Mouse (Mus musculus): Measurements from ENCODE around the gene Serpina1e. TPM values are rescaled to one million over a fixed set of nuclear protein-coding genes. Genes with fewer than 3 reads are reported as not detected.
A peak's percentile ranks its signal among the peaks of the same experiment; 100 is the strongest.

Gene Serpina1e
- polyA plus RNA-seq, 1 experiment from 2014 or later: not detected

- no peak overlapping the region for H3K27ac ChIP-seq (replicated peaks; ENCODE audit: low read depth, low read length)
- WGBS: 55% methylated on average over 7 of the region's 7 CpGs
- DNase-seq (ENCODE audit: low spot score) (no peak), ATAC-seq (ENCODE audit: low read depth) (no peak)
- no peaks in the 10 kb centered on the region for H3K4me1 ChIP-seq (ENCODE audit: control insufficient read depth, insufficient read depth, low read length)
- H3K4me2 ChIP-seq (ENCODE audit: low read depth, low read length): no peak overlapping the region
- H3K27me3 ChIP-seq (replicated peaks; ENCODE audit: control insufficient read depth, insufficient read depth, low read length): no peaks in the 10 kb centered on the region
- H3K9me3 ChIP-seq (ENCODE audit: control insufficient read depth, low read length): no peaks in the 10 kb centered on the region
- no peaks in the 10 kb centered on the region for H3K36me3 ChIP-seq (ENCODE audit: control insufficient read depth, insufficient read depth, low read length)
- H3K4me3 ChIP-seq (ENCODE audit: low read depth, low read length): no peak overlapping the region
- H3K9ac ChIP-seq (ENCODE audit: low read depth, low read length): no peak overlapping the region
Observed at GRCm38 (mm10) chr12:103992945-103993344, 34.2 kb upstream of the Serpina1e start.

GRCm38 (mm10) chr12:103989857-103990256 is 31.1 kb upstream of the Serpina1e start, which contains the start of gene Serpina11:
TSS of gene Serpina11 (minus strand) at chr12:103989957.
- no peak within 1 kb of the TSS for H3K4me3 ChIP-seq (ENCODE audit: low read depth, low read length)
- H3K9me3 ChIP-seq (ENCODE audit: control insufficient read depth, low read length): no peaks in the 10 kb centered on the region
- no peaks in the 10 kb centered on the region for H3K36me3 ChIP-seq (ENCODE audit: control insufficient read depth, insufficient read depth, low read length)
- no peak within 1 kb of the TSS for H3K27ac ChIP-seq (replicated peaks; ENCODE audit: low read depth, low read length)
- H3K4me2 ChIP-seq (ENCODE audit: low read depth, low read length): no peak within 1 kb of the TSS
- ATAC-seq (ENCODE audit: low read depth): no peak
- no peak for DNase-seq (ENCODE audit: low spot score)
- H3K27me3 ChIP-seq (replicated peaks; ENCODE audit: control insufficient read depth, insufficient read depth, low read length): no peaks in the 10 kb centered on the region
- H3K4me1 ChIP-seq (ENCODE audit: control insufficient read depth, insufficient read depth, low read length): no peaks in the 10 kb centered on the region
- H3K9ac ChIP-seq (ENCODE audit: low read depth, low read length): no peak within 1 kb of the TSS
- 93% methylated on average over 6 of the region's 6 CpGs for WGBS

DNA sequence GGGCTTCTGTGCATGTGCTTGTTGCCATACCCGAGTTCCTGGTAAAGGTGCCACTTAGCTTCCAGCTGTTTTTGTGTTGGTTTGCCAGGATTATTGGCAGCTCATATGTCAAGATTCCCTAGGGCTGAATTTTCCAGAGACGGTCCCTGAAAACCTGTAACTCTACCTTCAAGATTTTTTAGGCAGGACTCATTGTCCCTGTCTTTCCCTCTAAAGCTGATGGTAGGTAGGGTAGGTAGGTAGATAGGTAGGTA is 30.7 kb upstream of the Serpina1e start:
- no peaks in the 10 kb centered on the region for H3K27me3 ChIP-seq (replicated peaks; ENCODE audit: control insufficient read depth, insufficient read depth, low read length)
- no peak for ATAC-seq (ENCODE audit: low read depth)
- 44% methylated on average over 2 of the region's 2 CpGs for WGBS
- H3K4me2 ChIP-seq (ENCODE audit: low read depth, low read length): no peak overlapping the region
- H3K36me3 ChIP-seq (ENCODE audit: control insufficient read depth, insufficient read depth, low read length): no peaks in the 10 kb centered on the region
- no peak for DNase-seq (ENCODE audit: low spot score)
- H3K9ac ChIP-seq (ENCODE audit: low read depth, low read length): no peak overlapping the region
- H3K4me3 ChIP-seq (ENCODE audit: low read depth, low read length): no peak overlapping the region
- no peak overlapping the region for H3K27ac ChIP-seq (replicated peaks; ENCODE audit: low read depth, low read length)
- no peaks in the 10 kb centered on the region for H3K4me1 ChIP-seq (ENCODE audit: control insufficient read depth, insufficient read depth, low read length)
- no peaks in the 10 kb centered on the region for H3K9me3 ChIP-seq (ENCODE audit: control insufficient read depth, low read length)

- H3K27ac ChIP-seq (replicated peaks; ENCODE audit: low read depth, low read length): no peak overlapping the region
- H3K9ac ChIP-seq (ENCODE audit: low read depth, low read length): no peak overlapping the region
- H3K4me3 ChIP-seq (ENCODE audit: low read depth, low read length): no peak overlapping the region
- no peak for ATAC-seq (ENCODE audit: low read depth)
- no peaks in the 10 kb centered on the region for H3K36me3 ChIP-seq (ENCODE audit: control insufficient read depth, insufficient read depth, low read length)
- no peak for DNase-seq (ENCODE audit: low spot score)
- no peaks in the 10 kb centered on the region for H3K27me3 ChIP-seq (replicated peaks; ENCODE audit: control insufficient read depth, insufficient read depth, low read length)
- H3K4me1 ChIP-seq (ENCODE audit: control insufficient read depth, insufficient read depth, low read length): no peaks in the 10 kb centered on the region
- no peak overlapping the region for H3K4me2 ChIP-seq (ENCODE audit: low read depth, low read length)
- no peaks in the 10 kb centered on the region for H3K9me3 ChIP-seq (ENCODE audit: control insufficient read depth, low read length)
- WGBS: 44% methylated on average over 14 of the region's 14 CpGs
Observed at GRCm38 (mm10) chr12:103988754-103989513, 30.2 kb upstream of the Serpina1e start.

DNA sequence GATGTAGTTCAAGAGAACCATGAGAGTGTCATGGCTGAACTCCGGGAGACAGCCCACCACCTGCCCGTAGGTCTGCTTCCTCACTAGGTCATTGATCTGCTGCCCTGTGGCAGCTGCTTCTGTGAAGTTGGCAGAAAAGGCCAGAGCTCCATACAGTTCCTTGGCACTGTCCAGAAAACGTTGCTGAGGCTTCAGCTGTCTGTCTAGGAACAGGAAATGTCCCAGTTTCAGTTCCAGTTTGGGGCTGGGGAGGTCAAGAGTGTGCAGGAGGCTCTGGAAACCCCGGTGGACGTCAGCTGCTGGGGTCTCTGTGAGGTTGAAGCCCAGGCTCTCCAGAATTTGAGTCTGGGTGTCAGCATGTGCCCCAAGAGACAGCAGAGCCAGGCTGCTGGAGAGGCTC is 27.1 kb upstream of the Serpina1e start:
- ATAC-seq (ENCODE audit: low read depth) (no peak), DNase-seq (ENCODE audit: low spot score) (no peak)
- Histone ChIP-seq H3K27ac (replicated peaks; ENCODE audit: low read depth, low read length) (no peak overlapping the region), H3K4me2 (ENCODE audit: low read depth, low read length) (no peak overlapping the region), H3K4me3 (ENCODE audit: low read depth, low read length) (no peak overlapping the region), H3K9me3 (ENCODE audit: control insufficient read depth, low read length) (no peaks in the 10 kb centered on the region), H3K4me1 (ENCODE audit: control insufficient read depth, insufficient read depth, low read length) (no peaks in the 10 kb centered on the region), H3K36me3 (ENCODE audit: control insufficient read depth, insufficient read depth, low read length) (no peaks in the 10 kb centered on the region), H3K9ac (ENCODE audit: low read depth, low read length) (no peak overlapping the region), H3K27me3 (replicated peaks; ENCODE audit: control insufficient read depth, insufficient read depth, low read length) (no peaks in the 10 kb centered on the region)
- 69% methylated on average over 5 of the region's 5 CpGs for WGBS

- no peaks in the 10 kb centered on the region for H3K36me3 ChIP-seq (ENCODE audit: control insufficient read depth, insufficient read depth, low read length)
- WGBS: 59% methylated on average over 4 of the region's 4 CpGs
- no peak overlapping the region for H3K9ac ChIP-seq (ENCODE audit: low read depth, low read length)
- no peak for ATAC-seq (ENCODE audit: low read depth)
- DNase-seq (ENCODE audit: low spot score): peak; percentile 51
- H3K27ac ChIP-seq (replicated peaks; ENCODE audit: low read depth, low read length): no peak overlapping the region
- no peak overlapping the region for H3K4me3 ChIP-seq (ENCODE audit: low read depth, low read length)
- H3K27me3 ChIP-seq (replicated peaks; ENCODE audit: control insufficient read depth, insufficient read depth, low read length): no peaks in the 10 kb centered on the region
- no peaks in the 10 kb centered on the region for H3K4me1 ChIP-seq (ENCODE audit: control insufficient read depth, insufficient read depth, low read length)
- no peaks in the 10 kb centered on the region for H3K9me3 ChIP-seq (ENCODE audit: control insufficient read depth, low read length)
- no peak overlapping the region for H3K4me2 ChIP-seq (ENCODE audit: low read depth, low read length)
Observed at GRCm38 (mm10) chr12:103984935-103985334, 26.2 kb upstream of the Serpina1e start.

- ATAC-seq (ENCODE audit: low read depth) (no peak), DNase-seq (ENCODE audit: low spot score) (no peak)
- Histone ChIP-seq H3K4me3 (ENCODE audit: low read depth, low read length) (no peak overlapping the region), H3K36me3 (ENCODE audit: control insufficient read depth, insufficient read depth, low read length) (no peaks in the 10 kb centered on the region), H3K4me1 (ENCODE audit: control insufficient read depth, insufficient read depth, low read length) (no peaks in the 10 kb centered on the region), H3K9me3 (ENCODE audit: control insufficient read depth, low read length) (no peaks in the 10 kb centered on the region), H3K4me2 (ENCODE audit: low read depth, low read length) (no peak overlapping the region), H3K27me3 (replicated peaks; ENCODE audit: control insufficient read depth, insufficient read depth, low read length) (no peaks in the 10 kb centered on the region), H3K9ac (ENCODE audit: low read depth, low read length) (no peak overlapping the region), H3K27ac (replicated peaks; ENCODE audit: low read depth, low read length) (no peak overlapping the region)
- WGBS: 70% methylated on average over 7 of the region's 7 CpGs
Observed at GRCm38 (mm10) chr12:103981646-103982360, 23.0 kb upstream of the Serpina1e start.

GRCm38 (mm10) chr12:103978294-103978693 is 19.5 kb upstream of the Serpina1e start:
- ATAC-seq (ENCODE audit: low read depth): no peak
- H3K9me3 ChIP-seq (ENCODE audit: control insufficient read depth, low read length): no peaks in the 10 kb centered on the region
- H3K4me3 ChIP-seq (ENCODE audit: low read depth, low read length): no peak overlapping the region
- H3K9ac ChIP-seq (ENCODE audit: low read depth, low read length): no peak overlapping the region
- WGBS: 88% methylated on average over 10 of the region's 10 CpGs
- no peak overlapping the region for H3K4me2 ChIP-seq (ENCODE audit: low read depth, low read length)
- no peaks in the 10 kb centered on the region for H3K4me1 ChIP-seq (ENCODE audit: control insufficient read depth, insufficient read depth, low read length)
- H3K27ac ChIP-seq (replicated peaks; ENCODE audit: low read depth, low read length): no peak overlapping the region
- no peak for DNase-seq (ENCODE audit: low spot score)
- H3K27me3 ChIP-seq (replicated peaks; ENCODE audit: control insufficient read depth, insufficient read depth, low read length): no peaks in the 10 kb centered on the region
- H3K36me3 ChIP-seq (ENCODE audit: control insufficient read depth, insufficient read depth, low read length): no peaks in the 10 kb centered on the region

DNA sequence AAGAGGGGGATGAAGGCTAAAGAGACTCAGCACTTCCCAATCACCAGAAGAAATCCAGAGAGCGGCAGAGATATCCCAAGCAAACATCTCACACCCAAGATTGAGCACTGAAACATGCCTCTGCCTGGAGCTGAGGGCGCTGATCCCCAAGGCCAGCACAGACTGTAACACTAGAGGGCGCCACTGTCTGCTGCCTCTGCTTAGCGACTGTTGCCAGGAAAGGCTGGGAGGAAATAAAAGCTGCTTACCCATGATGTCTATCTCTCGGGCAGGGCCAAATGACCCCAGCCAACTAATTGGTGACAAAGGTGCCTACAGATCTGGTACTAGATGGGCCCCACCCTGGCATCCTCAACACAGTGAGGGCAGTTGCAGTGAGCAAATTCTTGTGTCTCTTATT is 19.1 kb upstream of the Serpina1e start:
- no peak overlapping the region for H3K27ac ChIP-seq (replicated peaks; ENCODE audit: low read depth, low read length)
- no peaks in the 10 kb centered on the region for H3K4me1 ChIP-seq (ENCODE audit: control insufficient read depth, insufficient read depth, low read length)
- DNase-seq (ENCODE audit: low spot score): no peak
- H3K9me3 ChIP-seq (ENCODE audit: control insufficient read depth, low read length): no peaks in the 10 kb centered on the region
- no peaks in the 10 kb centered on the region for H3K36me3 ChIP-seq (ENCODE audit: control insufficient read depth, insufficient read depth, low read length)
- no peak for ATAC-seq (ENCODE audit: low read depth)
- H3K27me3 ChIP-seq (replicated peaks; ENCODE audit: control insufficient read depth, insufficient read depth, low read length): no peaks in the 10 kb centered on the region
- H3K4me3 ChIP-seq (ENCODE audit: low read depth, low read length): no peak overlapping the region
- WGBS: 31% methylated on average over 5 of the region's 5 CpGs
- no peak overlapping the region for H3K9ac ChIP-seq (ENCODE audit: low read depth, low read length)
- H3K4me2 ChIP-seq (ENCODE audit: low read depth, low read length): no peak overlapping the region
